Mouse (Mus musculus) lung, postnatal 0 days (tissue): Measurements from ENCODE around the gene Fam19a3.

Experiments used
- CTCF ChIP-seq: IDR thresholded peaks from 2 replicates; pipeline ENCODE4 v1.5.1; 2016; ENCODE audit warnings: antibody characterized with exemption, mild to moderate bottlenecking
- EP300 ChIP-seq: IDR thresholded peaks from 2 replicates; pipeline ENCODE4 v1.6.1; 2016; ENCODE audit warnings: antibody characterized with exemption, mild to moderate bottlenecking, control low read depth

GRCm38 (mm10) chr3:104789312-104789605 is 7.6 kb upstream of the Fam19a3 start:
- TF ChIP-seq CTCF, result no peak
- no peak for TF ChIP-seq EP300
